Mouse (Mus musculus) adrenal gland, postnatal 14 days (tissue): ENCODE results near the gene Dip2c. TPM values are rescaled to one million over a fixed set of nuclear protein-coding genes. Genes with fewer than 3 reads are reported as not detected.
A peak's percentile ranks its signal among the peaks of the same experiment; 100 is the strongest.

Experiments used
- DNase-seq: peaks from one replicate; pipeline ENCODE4 v3.0.0; 2021; ENCODE audit warnings: mixed read lengths
- total RNA-seq: library from RNA; stranded (reverse); gene quantifications from 2 replicates; pipeline ENCODE4 v1.2.3, GENCODE M21; 2021

Dip2c gene
- total RNA-seq, 1 experiment from 2014 or later: 19.8 TPM

DNA sequence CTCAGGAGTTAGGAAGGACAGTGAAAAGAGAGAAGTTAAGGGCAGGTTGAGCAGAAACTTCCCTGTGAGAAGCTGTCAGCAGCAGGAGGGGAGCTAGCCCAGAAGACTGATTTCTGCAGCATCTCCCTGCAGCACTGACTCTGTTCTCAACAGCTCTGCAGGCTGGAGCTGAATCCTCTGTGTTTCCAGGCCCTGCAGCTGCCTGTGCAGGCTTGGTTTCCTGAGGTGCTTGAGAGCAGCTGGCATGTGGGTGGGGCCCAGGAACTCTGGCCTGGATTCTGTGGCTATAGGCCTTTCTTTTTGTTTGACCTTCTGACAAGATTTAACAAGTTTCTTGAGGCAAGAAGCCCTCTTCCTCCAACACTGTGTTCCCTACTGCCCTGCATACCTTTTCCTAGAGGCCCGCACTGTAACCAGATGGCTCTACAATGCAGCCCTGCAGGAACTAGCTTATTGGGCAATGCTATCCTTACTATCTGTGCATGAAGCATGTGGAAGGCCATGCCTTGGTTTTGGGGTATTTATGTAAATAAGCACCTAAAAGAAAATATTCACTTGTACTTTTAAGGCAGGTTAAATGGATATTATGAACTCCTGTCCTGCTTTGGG lies 53.1 kb downstream of the Dip2c start:
- no peak for DNase-seq

DNA sequence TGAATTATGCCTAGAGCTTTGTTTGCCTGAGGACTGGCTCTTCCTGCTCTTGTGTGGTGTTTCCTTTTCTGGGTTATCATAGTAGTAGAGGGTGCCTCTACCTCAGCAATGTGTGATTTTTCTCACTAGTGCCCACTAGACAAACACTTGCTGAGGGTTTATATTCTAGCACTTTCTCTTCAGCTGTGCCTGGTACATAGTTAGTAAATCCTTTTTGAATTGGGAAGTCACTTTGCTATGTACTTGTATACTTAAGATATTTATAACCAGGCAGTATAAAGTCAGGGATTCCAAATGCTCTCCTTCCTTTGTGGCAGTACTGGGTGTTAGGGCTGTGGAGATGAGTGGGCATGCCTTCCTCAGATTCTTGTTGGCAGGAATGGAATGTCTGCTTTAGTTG lies 56.9 kb downstream of the Dip2c start:
- DNase-seq: no peak

DNA sequence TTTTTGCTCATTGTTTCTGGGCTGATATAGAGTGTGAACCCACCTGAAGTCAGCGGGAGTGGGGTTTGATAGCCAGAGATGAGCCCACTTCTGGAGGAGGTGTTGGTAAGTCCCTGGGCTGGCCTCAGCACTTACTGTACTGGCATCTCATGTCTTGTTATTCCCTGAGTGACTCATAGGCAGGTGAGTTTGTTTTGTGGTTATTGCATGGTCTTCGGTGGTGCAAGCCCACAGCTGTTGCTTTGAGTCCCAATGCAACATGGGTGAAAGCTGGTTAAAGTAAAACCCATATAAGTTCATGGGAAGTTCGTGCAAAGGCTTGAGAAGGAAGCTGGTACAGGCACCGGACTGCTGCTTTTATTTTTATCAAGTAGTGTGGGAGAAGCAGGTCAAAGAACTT lies 64.0 kb downstream of the Dip2c start:
- no peak for DNase-seq

DNA sequence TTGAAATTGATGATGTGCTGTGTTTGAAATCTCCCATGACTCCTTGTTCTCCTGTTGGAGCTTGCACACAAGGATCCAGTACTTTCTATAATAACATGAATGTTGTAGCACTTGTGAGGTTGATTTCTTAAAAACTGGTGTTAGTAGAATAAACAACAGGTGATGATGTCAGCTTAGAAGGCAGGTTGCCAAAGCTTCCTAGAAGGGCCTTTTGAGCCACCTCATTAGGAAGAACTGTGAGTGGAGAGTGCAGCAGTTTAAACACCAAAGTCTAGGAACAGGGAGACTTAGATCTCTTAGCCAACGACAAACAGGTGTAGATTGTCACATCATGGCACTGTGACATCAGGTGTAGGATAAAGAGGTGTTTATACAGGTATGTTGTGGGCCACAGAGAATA lies 66.4 kb downstream of the Dip2c start:
- DNase-seq: no peak

DNA sequence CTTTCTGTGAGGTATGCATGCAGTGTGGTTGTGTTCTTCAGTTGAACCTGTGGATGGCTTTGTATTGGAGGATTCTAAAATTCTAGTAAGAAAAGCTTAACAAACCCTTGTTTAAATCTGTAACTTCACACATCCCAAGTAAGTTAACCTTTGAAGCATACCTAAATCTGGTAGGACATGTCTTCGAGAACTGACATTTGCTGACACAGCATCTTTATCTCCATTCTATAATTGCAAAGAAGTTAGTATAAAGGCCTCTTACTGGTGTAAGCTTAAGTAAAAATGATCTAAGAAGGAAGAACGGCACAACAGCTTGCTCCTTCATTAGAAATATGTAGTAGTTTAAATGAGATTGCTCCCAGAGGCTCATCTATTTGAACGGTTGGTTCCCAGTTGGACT lies 71.1 kb downstream of the Dip2c start:
- no peak for DNase-seq

DNA sequence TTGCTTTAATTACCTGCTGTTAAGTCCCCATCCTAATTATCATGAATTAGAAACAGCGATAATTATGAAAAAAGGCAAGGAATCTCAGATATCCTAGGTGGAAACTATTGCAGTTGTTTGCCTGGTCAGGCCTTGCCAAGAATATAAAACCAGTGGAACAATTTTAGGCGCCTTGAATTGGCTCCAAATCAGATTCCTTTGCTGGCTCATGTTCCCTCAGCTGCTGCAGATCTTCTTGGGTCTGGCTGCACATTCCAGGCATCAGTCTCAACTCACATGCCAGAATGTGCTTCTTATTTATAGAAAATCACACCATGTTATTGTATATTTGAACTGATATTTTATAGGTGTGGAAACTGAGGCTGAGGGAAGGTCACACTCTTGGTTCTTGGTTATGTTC lies 74.3 kb downstream of the Dip2c start:
- DNase-seq: peak; percentile 13

DNA sequence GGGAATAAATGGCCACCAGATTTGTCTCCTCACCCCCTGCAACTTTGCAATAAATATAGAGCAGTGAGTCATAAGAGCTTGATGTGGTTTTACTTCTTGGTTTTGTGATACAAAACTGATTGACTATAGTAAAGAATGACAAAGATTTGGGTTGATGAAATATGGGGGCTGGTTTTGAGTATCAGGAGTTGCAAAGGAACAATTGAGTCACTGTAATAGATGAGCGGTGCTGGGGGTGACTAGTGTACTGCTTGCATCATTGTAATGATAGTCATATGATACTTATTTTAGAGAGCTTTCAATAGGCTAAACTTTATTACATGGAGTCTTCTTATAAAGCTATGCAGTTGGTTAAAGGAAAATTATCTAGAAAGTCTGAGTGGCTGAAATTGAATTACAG lies 77.6 kb downstream of the Dip2c start:
- DNase-seq: no peak

DNA sequence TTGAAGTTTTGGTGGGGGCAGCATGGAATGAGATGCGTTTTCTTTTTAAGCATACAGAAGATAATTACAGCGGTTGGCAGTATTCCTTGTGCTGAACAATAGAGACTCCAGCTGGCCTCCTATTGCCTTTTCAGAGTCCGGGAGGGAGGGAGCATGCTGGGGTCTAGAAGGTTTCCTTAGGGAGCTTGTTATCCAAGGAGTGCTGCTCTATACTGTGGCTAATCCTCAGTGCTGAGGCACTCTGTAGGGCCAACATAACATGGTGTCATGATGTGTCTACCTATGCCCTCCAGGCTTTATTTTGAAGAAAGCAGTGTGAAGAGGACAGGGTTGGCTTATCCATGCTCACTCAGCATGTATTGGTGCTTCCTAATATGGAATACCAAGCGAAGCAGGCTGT lies 79.0 kb downstream of the Dip2c start:
- no peak for DNase-seq

DNA sequence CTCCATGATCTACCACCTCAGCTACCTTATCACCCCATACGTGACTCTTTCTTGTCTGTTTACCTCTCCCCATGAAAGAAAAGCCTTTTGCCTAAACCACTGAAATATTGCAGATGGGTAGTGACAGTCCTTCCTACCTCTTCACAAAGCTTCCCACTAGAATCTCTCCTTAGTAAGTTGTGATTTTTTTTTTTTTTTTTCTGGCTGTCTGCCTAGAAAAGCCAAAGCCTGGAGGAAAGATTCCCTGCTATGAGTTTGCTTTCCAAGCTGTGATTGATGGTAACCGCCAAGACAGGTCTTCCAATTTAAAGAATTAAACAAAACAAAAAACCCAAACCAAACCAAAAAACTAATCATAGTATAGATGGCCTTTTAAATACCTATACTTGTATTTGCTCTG lies 85.1 kb downstream of the Dip2c start:
- no peak for DNase-seq

DNA sequence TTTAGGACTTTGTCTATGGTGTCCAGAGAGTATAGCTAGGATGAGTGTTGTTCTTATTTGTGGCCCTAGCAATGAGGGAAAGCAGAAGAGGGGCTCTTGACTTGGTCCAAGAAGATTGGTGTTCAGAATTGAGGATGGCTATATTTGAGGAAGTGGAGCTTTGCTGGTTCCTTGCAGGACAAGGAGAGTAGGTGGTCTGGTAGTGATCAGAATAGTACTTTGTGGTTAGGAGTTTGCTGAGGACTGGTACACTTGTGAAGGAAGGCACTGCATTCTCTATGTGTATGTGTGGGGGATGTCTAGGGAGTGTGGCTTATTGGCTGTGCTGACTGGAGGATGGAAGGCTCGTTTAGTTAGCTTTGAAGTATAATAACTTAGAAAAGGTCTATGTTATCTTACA lies 95.1 kb downstream of the Dip2c start:
- no peak for DNase-seq

DNA sequence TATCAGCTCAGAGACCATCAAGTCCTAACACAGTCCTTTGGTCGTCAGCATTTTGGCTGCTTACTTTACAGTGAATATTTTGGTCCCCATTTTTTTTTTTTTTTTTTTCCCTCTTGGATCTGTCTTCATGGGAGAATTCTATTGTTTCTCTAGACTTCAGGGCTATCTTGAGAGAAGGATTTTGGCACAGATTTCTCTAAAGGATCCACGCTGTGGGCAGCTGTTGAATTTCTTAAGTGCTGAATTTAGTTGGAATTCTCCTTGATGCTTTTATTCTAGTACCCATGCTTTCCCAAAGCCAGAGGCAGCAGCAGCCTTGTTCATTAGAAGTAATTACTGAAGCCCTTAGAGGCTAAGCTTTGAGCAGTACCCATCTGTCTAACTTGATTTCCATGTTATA lies 100.8 kb downstream of the Dip2c start:
- DNase-seq: no peak

DNA sequence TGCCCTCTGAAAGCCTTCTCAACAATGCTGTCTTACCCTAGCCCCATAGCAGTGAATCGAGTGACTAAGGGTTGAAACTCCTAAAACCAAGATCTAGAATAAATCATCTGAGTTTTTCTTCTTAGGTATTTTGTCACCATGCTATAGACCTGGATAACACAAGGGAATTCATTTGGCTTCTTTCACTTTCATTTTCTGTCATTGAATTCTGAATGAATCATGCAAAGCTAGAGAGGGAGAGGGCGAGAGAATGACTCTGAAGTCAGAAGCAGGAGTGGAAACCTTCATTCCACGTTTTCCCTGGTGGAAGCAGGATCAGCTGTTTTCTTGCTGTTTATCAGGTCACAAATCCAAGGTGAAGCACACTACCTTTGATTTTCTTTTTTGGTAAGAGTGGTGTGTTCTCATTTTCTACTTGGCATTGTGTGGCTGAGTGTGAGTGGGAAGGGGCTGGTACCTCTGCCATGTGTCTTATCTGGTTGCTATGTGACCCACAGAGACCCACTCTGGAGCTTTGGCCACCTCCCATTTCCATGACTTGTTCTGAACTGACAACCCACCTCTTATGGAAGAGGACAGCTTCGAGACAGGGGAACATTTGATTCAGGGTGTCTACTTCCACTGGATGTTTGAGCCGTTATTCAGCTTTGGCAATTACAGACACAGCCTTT lies 104.5 kb downstream of the Dip2c start:
- no peak for DNase-seq

DNA sequence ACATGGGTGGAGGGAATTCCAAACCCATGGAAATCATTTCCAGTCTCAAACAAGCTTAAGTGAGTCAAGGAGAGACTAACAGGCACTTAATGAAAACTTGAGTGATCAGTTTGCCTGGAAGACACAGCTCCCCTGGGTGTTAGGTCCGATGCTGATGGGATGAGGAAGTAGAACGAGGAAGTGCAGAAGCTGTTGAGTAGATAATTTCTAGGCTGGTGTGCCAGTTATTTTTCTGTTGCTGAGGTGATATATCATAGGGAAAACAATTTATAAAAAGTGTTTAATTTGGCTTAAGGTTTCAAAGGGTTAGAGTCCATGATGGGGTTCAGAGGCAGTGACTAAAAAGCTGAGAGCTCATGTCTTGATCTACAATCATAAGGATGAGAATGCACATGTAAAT lies 111.7 kb downstream of the Dip2c start:
- DNase-seq: no peak

DNA sequence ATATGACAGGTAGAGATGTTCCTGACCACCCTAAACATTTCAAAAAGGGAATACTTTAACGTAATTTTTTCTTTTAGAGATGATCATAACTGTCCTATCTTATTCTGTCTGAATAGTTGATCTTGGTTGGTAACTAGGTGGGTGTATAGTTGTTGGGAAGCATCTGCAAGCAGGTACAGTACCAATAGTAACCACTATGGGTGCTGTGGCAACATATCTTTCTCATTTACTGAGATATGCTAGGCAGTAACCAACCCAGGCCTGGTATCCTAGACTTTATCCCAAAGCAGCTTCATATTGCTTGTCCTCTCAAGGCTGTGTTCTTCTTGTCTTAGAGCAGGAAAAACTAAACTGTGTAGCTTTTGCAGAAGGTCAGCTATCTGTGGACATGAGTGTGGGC lies 113.0 kb downstream of the Dip2c start:
- DNase-seq: no peak

DNA sequence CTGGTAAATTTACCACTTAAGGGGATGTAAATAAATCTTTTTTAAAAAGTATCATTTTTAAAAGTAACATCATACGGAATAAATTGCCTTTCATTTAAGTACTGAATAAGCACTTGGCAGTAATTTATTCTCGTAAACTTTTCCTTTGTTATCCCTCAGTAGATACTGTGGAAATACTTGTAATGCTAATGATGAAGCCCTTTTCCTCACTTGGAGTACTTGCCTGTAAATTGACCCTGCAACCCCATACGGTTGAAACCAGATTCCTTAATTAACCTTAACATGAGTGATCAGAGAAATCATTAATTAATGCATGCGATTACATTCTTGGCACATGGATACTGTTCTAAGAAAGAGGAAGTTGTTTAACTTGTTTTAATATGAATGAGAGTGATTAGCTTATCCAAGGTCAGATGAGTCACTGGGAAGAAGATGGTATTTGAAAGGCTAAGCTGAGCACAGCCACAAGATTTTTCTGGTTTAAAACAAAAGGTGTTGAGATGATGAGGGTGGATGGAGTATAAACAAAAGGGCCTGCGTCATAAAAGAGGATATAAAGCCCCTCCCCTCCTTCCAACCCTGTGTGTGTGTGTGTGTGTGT lies 114.0 kb downstream of the Dip2c start:
- no peak for DNase-seq

DNA sequence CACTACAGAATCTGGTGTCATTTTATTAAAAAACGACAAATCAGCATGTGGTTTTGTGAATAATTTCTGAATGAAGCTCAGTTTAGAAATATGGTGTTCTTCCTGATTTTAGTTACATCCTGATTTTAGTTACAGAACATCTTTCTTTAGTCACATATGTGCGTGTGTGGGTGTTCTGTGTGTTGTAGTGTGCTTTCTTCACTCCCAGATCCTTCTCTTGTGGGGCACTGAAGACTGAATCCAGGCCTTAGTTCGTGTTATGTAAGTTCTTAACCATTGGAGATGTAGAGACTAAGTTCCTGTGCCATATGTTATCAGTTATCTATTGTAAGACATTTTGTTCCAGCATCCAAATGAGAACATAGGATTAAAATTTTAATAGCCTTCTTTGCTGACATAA lies 117.1 kb downstream of the Dip2c start:
- no peak for DNase-seq

DNA sequence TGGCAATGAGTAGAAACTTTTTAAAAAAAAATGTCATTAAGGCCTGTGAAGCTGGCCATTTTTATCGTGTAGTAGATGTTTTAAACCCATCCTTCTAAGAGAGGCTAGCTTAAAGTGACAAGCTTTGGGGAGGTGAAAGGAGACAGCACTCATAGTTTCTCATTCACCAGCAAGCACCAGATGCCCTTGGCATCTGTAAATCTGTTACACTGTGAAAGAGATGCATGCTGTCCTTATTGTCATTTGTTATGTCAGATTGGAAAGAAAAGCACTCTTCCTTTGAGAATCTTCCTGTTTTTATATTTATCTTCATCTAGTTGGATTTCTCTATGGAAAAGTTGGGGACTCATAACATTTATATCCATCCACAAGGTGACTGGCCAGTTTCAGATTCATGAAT lies 119.0 kb downstream of the Dip2c start:
- no peak for DNase-seq

DNA sequence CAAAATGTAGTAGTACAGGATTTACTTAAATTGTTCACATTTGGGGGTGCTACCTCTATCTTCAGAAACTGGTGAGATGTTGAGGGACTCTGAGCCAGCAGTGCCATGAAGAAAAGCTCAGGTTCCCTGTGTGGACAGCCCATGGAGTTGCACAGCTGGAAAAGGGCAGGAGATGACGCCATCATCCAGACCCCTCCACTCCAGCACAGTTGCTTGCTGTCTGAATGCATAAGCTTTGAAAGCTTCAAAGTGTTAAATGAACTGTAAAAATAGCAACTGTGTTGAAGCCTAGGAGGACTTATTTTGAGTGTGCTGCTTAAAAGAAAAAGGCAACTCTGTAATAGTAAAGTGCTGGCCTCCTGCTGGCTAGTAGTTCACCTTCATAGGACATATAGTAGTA lies 122.5 kb downstream of the Dip2c start:
- no peak for DNase-seq

DNA sequence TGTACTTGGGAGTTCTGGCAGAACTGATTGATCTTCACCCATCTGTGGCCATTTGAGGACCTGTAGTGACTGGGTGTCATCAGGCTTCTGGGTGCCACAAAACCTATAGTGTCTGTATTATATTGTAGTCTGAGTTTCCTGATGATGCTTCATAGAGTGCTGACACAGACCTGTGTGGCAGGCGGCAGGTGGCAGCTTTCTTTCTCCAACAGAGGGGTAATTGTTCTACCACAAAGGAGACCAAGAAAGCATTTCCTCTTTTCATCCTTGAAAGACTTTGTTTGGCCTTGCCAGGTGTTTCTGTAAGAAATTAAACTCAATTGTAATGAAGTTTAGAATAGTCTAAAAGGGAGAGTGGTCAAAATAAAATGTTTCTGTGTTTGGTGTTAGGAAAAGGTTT lies 129.1 kb downstream of the Dip2c start:
- no peak for DNase-seq

DNA sequence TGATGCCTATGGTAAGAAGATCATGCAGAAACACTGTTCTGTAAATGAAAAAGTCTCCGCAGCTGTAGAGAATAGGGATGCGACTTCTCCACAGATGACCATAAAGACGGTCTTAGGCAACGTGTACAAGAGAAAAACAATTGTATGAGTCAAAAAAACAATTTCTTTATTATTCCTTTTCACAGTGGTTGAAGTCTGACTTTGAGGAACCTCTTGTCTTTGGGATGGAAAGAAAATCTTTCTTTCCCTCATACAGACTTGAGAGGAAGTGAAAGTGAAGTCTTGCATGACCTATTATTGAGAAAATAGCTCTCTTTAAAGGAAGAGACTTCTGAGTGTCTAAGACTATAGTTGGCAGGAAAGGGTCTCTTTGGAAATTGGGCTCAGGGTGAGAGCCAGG lies 132.7 kb downstream of the Dip2c start:
- no peak for DNase-seq

DNA sequence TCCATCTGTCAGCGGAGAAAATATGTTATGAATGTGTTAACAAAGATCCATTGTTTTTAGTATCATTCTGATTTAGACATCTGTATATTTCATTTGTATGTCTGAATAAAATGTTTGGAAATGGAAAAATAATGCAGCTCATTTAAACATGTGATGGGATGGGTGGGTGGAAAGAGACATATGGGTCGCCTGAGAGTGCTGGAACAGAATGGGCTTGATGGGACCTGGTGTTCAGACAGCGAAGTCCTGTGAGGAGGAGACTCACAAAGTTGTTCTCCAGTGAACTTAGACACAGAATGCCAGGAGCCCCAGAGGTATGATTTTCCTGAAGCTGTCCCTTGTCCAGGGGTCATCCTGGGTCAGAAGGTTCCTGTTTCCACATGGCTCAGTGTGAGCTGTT lies 142.1 kb downstream of the Dip2c start:
- DNase-seq: no peak

DNA sequence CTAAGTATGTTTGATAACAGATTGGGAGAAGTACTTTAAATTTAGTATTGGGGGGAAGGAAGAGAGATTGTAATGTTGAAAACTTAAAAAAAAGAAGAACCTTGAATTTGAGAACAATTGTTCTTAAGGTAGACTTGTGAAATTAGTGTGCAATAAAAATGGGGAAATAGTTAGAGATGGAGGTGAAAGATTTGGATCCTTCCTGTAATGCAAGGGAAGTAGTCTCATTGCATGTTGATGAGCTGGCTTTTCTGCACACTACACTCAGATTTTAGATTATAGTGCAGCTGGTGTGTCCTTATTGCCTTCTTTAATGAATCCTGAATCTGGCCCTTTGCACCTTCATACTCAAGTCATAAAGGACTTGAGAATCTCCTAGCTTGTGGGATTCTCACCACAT lies 142.9 kb downstream of the Dip2c start:
- no peak for DNase-seq

DNA sequence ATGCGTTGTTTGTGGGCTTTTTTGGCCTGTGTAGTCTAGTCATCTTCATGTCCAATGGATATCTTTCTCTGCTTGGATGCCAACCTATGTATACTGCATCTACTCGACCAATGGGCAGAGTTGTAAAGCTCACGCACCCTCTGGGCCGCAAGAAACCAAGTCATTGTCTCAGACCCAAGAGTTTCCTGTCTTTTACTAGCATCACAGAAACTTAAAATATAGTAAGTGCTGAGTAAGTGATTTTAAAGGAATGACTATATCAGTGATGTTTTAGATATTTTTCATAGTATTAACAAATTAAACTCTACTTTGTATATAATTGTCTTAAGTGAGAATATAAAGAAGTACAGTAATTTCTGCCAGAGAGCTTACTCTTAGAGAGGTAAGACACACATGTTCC lies 145.6 kb downstream of the Dip2c start:
- no peak for DNase-seq

DNA sequence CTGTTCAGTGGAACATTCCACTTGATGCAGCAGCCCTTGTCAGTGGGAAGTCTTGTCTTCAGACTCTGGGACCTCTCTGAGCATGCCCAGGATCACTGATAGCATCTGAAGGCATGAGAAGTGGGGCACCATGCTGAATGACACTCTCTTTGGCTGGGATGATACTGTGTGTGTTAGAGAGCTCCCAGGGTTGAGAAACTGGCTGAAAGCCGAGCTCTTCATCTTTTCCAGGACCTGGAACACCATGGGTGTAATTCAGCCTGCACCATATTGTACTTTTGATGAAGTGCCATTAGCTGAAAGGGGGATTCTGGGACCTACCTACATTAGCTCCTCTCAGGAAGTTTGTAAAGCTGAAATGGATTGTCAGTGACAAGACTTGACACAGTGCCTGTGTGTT lies 146.5 kb downstream of the Dip2c start:
- no peak for DNase-seq
